Mouse (Mus musculus): Measurements from ENCODE around the gene Rnf141. TPM values are rescaled to one million over a fixed set of nuclear protein-coding genes. Genes with fewer than 3 reads are reported as not detected.

Gene Rnf141
- polyA plus RNA-seq, 1 experiment from 2014 or later = 39.7 TPM

- ATAC-seq = no peak
- H3K4me3 ChIP-seq (ENCODE audit: low read depth, low read length) = no peak overlapping the region
- H3K36me3 ChIP-seq (ENCODE audit: control insufficient read depth, insufficient read depth, low read length) = peaks cover 3% of the 10 kb centered on the region; the same call in 1 of the 2 replicates
- H3K9ac ChIP-seq (ENCODE audit: low read depth, low read length) = no peak overlapping the region
- no peaks in the 10 kb centered on the region for H3K9me3 ChIP-seq (replicated peaks; ENCODE audit: control insufficient read depth, low read length, poor library complexity, severe bottlenecking)
- no peak overlapping the region for H3K27ac ChIP-seq (ENCODE audit: low read length)
- H3K4me1 ChIP-seq (ENCODE audit: control insufficient read depth, insufficient read depth, low read length) = no peaks in the 10 kb centered on the region
- no peaks in the 10 kb centered on the region for H3K27me3 ChIP-seq (ENCODE audit: control insufficient read depth, insufficient read depth, low read depth, low read length)
- H3K4me2 ChIP-seq (ENCODE audit: low read length) = no peak overlapping the region
- WGBS = 59% methylated on average over 3 of the region's 3 CpGs
Measured at GRCm38 (mm10) chr7:110808962-110809361, 35.3 kb downstream of the Rnf141 start.

DNA sequence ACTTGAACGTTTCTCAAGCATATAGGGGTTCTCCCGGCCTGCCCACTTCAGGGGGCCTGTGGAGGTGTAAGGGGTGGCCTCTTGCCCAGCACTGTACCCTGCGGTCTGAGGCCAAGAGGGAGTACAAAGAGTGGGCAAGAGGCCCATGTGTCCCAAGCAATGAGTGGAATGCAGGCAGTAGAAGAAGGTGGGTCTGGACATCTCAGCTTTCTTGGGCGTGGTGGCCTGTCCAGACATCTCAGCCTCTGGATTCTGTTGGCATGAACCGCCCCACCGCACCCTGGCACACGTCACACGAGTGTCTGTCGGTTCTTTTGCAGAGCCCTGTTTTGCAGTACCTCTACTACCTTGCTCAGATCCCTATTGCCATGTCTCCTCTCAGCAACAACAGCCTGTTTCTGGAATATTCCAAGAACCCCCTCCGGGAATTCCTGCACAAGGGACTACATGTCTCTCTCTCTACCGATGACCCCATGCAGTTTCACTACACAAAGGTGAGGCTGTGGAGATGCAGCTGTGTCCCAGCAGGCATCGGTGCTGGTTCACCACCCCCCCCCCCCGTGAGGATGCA lies 36.7 kb downstream of the Rnf141 start:
- H3K9ac ChIP-seq (ENCODE audit: low read depth, low read length) = no peak overlapping the region
- H3K36me3 ChIP-seq (ENCODE audit: control insufficient read depth, insufficient read depth, low read length) = peaks cover under 1% of the 10 kb centered on the region; the same call in 1 of the 2 replicates
- 94% methylated on average over 13 of the region's 13 CpGs for WGBS
- H3K27ac ChIP-seq (ENCODE audit: low read length) = no peak overlapping the region
- H3K27me3 ChIP-seq (ENCODE audit: control insufficient read depth, insufficient read depth, low read depth, low read length) = no peaks in the 10 kb centered on the region
- H3K4me1 ChIP-seq (ENCODE audit: control insufficient read depth, insufficient read depth, low read length) = no peaks in the 10 kb centered on the region
- H3K4me3 ChIP-seq (ENCODE audit: low read depth, low read length) = no peak overlapping the region
- no peak overlapping the region for H3K4me2 ChIP-seq (ENCODE audit: low read length)
- no peaks in the 10 kb centered on the region for H3K9me3 ChIP-seq (replicated peaks; ENCODE audit: control insufficient read depth, low read length, poor library complexity, severe bottlenecking)
- no peak for ATAC-seq

DNA sequence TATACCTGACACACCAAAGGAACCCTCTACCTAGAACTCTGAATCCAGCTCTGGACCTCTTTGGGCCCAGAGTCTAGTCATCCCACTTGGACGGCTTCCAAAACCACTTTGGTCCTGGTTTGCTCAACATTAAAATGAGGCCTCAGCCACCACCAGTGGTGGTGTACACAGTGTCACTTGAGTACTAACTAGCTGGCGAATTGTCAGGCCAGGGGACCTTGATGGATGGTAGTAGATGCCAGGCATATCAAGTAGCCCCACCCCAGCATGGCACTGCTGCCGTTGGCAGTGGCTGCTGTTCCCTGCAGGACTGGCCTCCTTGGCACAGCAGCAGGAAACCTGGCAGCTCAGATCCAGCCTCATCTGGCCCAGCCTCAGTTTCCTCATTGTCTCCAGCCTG lies 40.0 kb downstream of the Rnf141 start:
- H3K4me1 ChIP-seq (ENCODE audit: control insufficient read depth, insufficient read depth, low read length) = no peaks in the 10 kb centered on the region
- no peaks in the 10 kb centered on the region for H3K36me3 ChIP-seq (ENCODE audit: control insufficient read depth, insufficient read depth, low read length)
- 66% methylated on average over 3 of the region's 3 CpGs for WGBS
- H3K9ac ChIP-seq (ENCODE audit: low read depth, low read length) = no peak overlapping the region
- no peak overlapping the region for H3K4me3 ChIP-seq (ENCODE audit: low read depth, low read length)
- no peaks in the 10 kb centered on the region for H3K27me3 ChIP-seq (ENCODE audit: control insufficient read depth, insufficient read depth, low read depth, low read length)
- ATAC-seq = no peak
- H3K9me3 ChIP-seq (replicated peaks; ENCODE audit: control insufficient read depth, low read length, poor library complexity, severe bottlenecking) = no peaks in the 10 kb centered on the region
- no peak overlapping the region for H3K4me2 ChIP-seq (ENCODE audit: low read length)
- no peak overlapping the region for H3K27ac ChIP-seq (ENCODE audit: low read length)

- Histone ChIP-seq H3K4me3 (ENCODE audit: low read depth, low read length) (no peak overlapping the region), H3K9ac (ENCODE audit: low read depth, low read length) (no peak overlapping the region), H3K4me2 (ENCODE audit: low read length) (no peak overlapping the region), H3K27me3 (ENCODE audit: control insufficient read depth, insufficient read depth, low read depth, low read length) (no peaks in the 10 kb centered on the region), H3K27ac (ENCODE audit: low read length) (no peak overlapping the region), H3K36me3 (ENCODE audit: control insufficient read depth, insufficient read depth, low read length) (no peaks in the 10 kb centered on the region), H3K4me1 (ENCODE audit: control insufficient read depth, insufficient read depth, low read length) (no peaks in the 10 kb centered on the region), H3K9me3 (replicated peaks; ENCODE audit: control insufficient read depth, low read length, poor library complexity, severe bottlenecking) (no peaks in the 10 kb centered on the region)
- 95% methylated on average over 10 of the region's 10 CpGs for WGBS
- ATAC-seq = no peak
Measured at GRCm38 (mm10) chr7:110803131-110803530, 41.1 kb downstream of the Rnf141 start.

- no peak overlapping the region for H3K4me2 ChIP-seq (ENCODE audit: low read length)
- ATAC-seq = peak; percentile 77
- H3K36me3 ChIP-seq (ENCODE audit: control insufficient read depth, insufficient read depth, low read length) = no peaks in the 10 kb centered on the region
- whole genome bisulfite sequencing = under 1% methylated on average over 4 of the region's 4 CpGs
- no peaks in the 10 kb centered on the region for H3K27me3 ChIP-seq (ENCODE audit: control insufficient read depth, insufficient read depth, low read depth, low read length)
- H3K4me3 ChIP-seq (ENCODE audit: low read depth, low read length) = no peak overlapping the region
- H3K9me3 ChIP-seq (replicated peaks; ENCODE audit: control insufficient read depth, low read length, poor library complexity, severe bottlenecking) = no peaks in the 10 kb centered on the region
- no peaks in the 10 kb centered on the region for H3K4me1 ChIP-seq (ENCODE audit: control insufficient read depth, insufficient read depth, low read length)
- no peak overlapping the region for H3K27ac ChIP-seq (ENCODE audit: low read length)
- no peak overlapping the region for H3K9ac ChIP-seq (ENCODE audit: low read depth, low read length)
Measured at GRCm38 (mm10) chr7:110801028-110801427, 43.2 kb downstream of the Rnf141 start.

- H3K4me2 ChIP-seq (ENCODE audit: low read length) = no peak overlapping the region
- H3K9me3 ChIP-seq (replicated peaks; ENCODE audit: control insufficient read depth, low read length, poor library complexity, severe bottlenecking) = no peaks in the 10 kb centered on the region
- no peak overlapping the region for H3K4me3 ChIP-seq (ENCODE audit: low read depth, low read length)
- no peaks in the 10 kb centered on the region for H3K4me1 ChIP-seq (ENCODE audit: control insufficient read depth, insufficient read depth, low read length)
- no peaks in the 10 kb centered on the region for H3K36me3 ChIP-seq (ENCODE audit: control insufficient read depth, insufficient read depth, low read length)
- H3K9ac ChIP-seq (ENCODE audit: low read depth, low read length) = no peak overlapping the region
- H3K27me3 ChIP-seq (ENCODE audit: control insufficient read depth, insufficient read depth, low read depth, low read length) = no peaks in the 10 kb centered on the region
- WGBS = 81% methylated on average over 11 of the region's 11 CpGs
- no peak for ATAC-seq
- no peak overlapping the region for H3K27ac ChIP-seq (ENCODE audit: low read length)
Measured at GRCm38 (mm10) chr7:110797722-110798409, 46.4 kb downstream of the Rnf141 start.

DNA sequence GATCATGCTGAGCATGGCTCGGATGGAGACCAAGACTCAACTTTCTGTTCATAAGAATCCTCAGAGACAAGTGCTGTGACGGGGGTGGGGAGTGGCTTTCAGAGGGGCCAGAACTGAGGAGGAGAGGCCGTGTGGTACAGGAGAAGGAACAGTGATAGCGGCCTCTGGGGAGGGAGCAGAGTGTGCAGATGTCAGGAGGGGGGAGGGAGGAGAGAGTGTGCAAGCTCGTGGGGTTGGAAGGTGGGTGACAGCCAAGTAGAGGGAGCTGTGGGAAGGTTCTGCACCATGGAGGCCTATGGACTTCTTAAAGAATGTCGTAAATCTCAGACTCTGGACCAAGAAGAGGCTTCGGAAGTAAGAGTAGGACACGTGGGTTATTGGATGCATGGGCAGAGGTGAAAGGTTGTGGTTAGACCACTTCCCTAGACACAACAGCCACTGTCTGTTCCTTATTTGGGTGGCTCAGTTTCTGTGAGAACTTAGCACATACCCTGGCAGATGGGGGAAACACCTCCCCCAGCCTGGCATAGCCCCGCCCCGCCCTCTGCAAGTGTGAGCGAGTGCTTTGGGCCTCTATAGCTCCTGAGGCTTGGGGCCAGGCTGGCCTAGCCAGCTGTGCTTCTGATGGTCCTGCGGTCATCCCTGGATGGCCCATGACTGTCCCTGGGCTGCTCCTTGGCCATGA lies 47.7 kb downstream of the Rnf141 start:
- no peak overlapping the region for H3K4me3 ChIP-seq (ENCODE audit: low read depth, low read length)
- ATAC-seq = no peak
- H3K27me3 ChIP-seq (ENCODE audit: control insufficient read depth, insufficient read depth, low read depth, low read length) = no peaks in the 10 kb centered on the region
- H3K4me2 ChIP-seq (ENCODE audit: low read length) = no peak overlapping the region
- no peak overlapping the region for H3K27ac ChIP-seq (ENCODE audit: low read length)
- H3K4me1 ChIP-seq (ENCODE audit: control insufficient read depth, insufficient read depth, low read length) = no peaks in the 10 kb centered on the region
- no peaks in the 10 kb centered on the region for H3K9me3 ChIP-seq (replicated peaks; ENCODE audit: control insufficient read depth, low read length, poor library complexity, severe bottlenecking)
- H3K9ac ChIP-seq (ENCODE audit: low read depth, low read length) = no peak overlapping the region
- 74% methylated on average over 12 of the region's 12 CpGs for WGBS
- no peaks in the 10 kb centered on the region for H3K36me3 ChIP-seq (ENCODE audit: control insufficient read depth, insufficient read depth, low read length)

- Histone ChIP-seq H3K9me3 (replicated peaks; ENCODE audit: control insufficient read depth, low read length, poor library complexity, severe bottlenecking) (no peaks in the 10 kb centered on the region), H3K4me3 (ENCODE audit: low read depth, low read length) (no peak overlapping the region), H3K27me3 (ENCODE audit: control insufficient read depth, insufficient read depth, low read depth, low read length) (no peaks in the 10 kb centered on the region), H3K27ac (ENCODE audit: low read length) (no peak overlapping the region), H3K36me3 (ENCODE audit: control insufficient read depth, insufficient read depth, low read length) (no peaks in the 10 kb centered on the region), H3K4me1 (ENCODE audit: control insufficient read depth, insufficient read depth, low read length) (no peaks in the 10 kb centered on the region), H3K9ac (ENCODE audit: low read depth, low read length) (no peak overlapping the region), H3K4me2 (ENCODE audit: low read length) (no peak overlapping the region)
- 63% methylated on average over 4 of the region's 4 CpGs for WGBS
- no peak for ATAC-seq
Measured at GRCm38 (mm10) chr7:110794722-110795121, 49.5 kb downstream of the Rnf141 start.

DNA sequence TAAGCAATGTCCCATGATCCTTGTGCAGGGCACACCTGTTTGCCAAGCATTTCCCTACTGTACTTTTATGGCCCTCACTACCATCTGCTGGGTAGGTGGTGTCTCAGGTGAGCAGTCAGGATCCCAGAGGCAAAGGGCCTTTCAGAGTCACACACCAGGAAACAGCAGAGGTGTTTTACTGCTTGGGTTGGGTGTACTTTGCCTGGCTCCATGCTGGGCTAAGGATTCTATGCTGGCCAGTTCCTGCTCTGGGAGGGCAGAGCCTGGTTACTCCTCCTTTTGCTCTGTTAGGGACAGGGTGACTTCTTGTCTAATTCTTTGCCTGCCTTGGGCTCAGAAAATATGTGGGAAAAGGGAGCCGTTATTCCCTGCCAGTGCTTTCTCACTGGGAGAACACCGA lies 51.4 kb downstream of the Rnf141 start:
- no peak for ATAC-seq
- Histone ChIP-seq H3K4me1 (ENCODE audit: control insufficient read depth, insufficient read depth, low read length) (no peaks in the 10 kb centered on the region), H3K4me3 (ENCODE audit: low read depth, low read length) (no peak overlapping the region), H3K4me2 (ENCODE audit: low read length) (no peak overlapping the region), H3K27me3 (ENCODE audit: control insufficient read depth, insufficient read depth, low read depth, low read length) (no peaks in the 10 kb centered on the region), H3K9me3 (replicated peaks; ENCODE audit: control insufficient read depth, low read length, poor library complexity, severe bottlenecking) (no peaks in the 10 kb centered on the region), H3K9ac (ENCODE audit: low read depth, low read length) (no peak overlapping the region), H3K27ac (ENCODE audit: low read length) (no peak overlapping the region), H3K36me3 (ENCODE audit: control insufficient read depth, insufficient read depth, low read length) (no peaks in the 10 kb centered on the region)
- 97% methylated on average over 2 of the region's 2 CpGs for WGBS

All from midbrain, embryonic 16.5 days (tissue).